Mouse (Mus musculus) intestine, embryonic 14.5 days (tissue): Measurements from ENCODE around the gene Casp7. TPM values are rescaled to one million over a fixed set of nuclear protein-coding genes. Genes with fewer than 3 reads are reported as not detected.

Source experiments
- ATAC-seq: fragments of 200-750 bp; cut with Nextera tagmentation; replicated peaks from 2 replicates; pipeline ENCODE4 v1.8.0; 2017; ENCODE audit warnings: low read depth, moderate number of reproducible peaks, moderate TSS enrichment, moderate library complexity; ENCODE audit not compliant: low FRiP score, low TSS enrichment
- DNase-seq: peaks from one replicate; pipeline ENCODE4 v3.0.0-alpha.2; 2018; ENCODE audit warnings: low spot score
- H3K27ac ChIP-seq: fragments of 300-500 bp; sonication (generic); 2 replicates; pipeline ENCODE4 v1.5.1; 2014; ENCODE audit warnings: low read depth, mild to moderate bottlenecking, control low read depth
- H3K27me3 ChIP-seq: fragments of 300-500 bp; sonication (generic); replicated peaks from 2 replicates; pipeline ENCODE4 v1.6.1; 2014; ENCODE audit warnings: low read length, control low read depth; ENCODE audit not compliant: control insufficient read depth, insufficient read depth
- H3K36me3 ChIP-seq: fragments of 300-500 bp; sonication (generic); 2 replicates; pipeline ENCODE4 v1.6.1; 2014; ENCODE audit warnings: low read length, control low read depth; ENCODE audit not compliant: control insufficient read depth, insufficient read depth
- H3K4me1 ChIP-seq: fragments of 300-500 bp; sonication (generic); replicated peaks from 2 replicates; pipeline ENCODE4 v1.6.1; 2014; ENCODE audit warnings: low read length, control low read depth, mixed read lengths; ENCODE audit not compliant: control insufficient read depth, insufficient read depth
- H3K4me2 ChIP-seq: fragments of 300-500 bp; sonication (generic); 2 replicates; pipeline ENCODE4 v1.6.1; 2014; ENCODE audit warnings: low read length
- H3K4me3 ChIP-seq: fragments of 300-500 bp; sonication (generic); 2 replicates; pipeline ENCODE4 v1.5.1; 2014; ENCODE audit warnings: low read depth, low read length, control low read depth, mixed read lengths
- H3K9ac ChIP-seq: fragments of 300-500 bp; sonication (generic); 2 replicates; pipeline ENCODE4 v1.6.1; 2014; ENCODE audit warnings: mild to moderate bottlenecking, low read length
- H3K9me3 ChIP-seq: fragments of 300-500 bp; sonication (generic); 2 replicates; pipeline ENCODE4 v1.6.1; 2016; ENCODE audit warnings: low read length, control low read depth; ENCODE audit not compliant: control insufficient read depth
- WGBS: fragments of 180-500 bp; shearing (Covaris S2); extraction: QIAGEN DNeasy Blood & Tissue Kit; methylation state at CpG from one replicate; pipeline ENCODE4 v1.1.7; 2014; 5-methylcytosine and 5-hydroxymethylcytosine counted together
- polyA plus RNA-seq: library from polyadenylated mRNA; unstranded; fragments of >200 nt; fragmentation: Nextera tagmentation; extraction: Ambion mirVana; gene quantifications from 2 replicates; pipeline ENCODE4 v1.2.1, GENCODE M21; 2014

Gene Casp7
- polyA plus RNA-seq, 1 experiment from 2014 or later, result 27.1 TPM

DNA sequence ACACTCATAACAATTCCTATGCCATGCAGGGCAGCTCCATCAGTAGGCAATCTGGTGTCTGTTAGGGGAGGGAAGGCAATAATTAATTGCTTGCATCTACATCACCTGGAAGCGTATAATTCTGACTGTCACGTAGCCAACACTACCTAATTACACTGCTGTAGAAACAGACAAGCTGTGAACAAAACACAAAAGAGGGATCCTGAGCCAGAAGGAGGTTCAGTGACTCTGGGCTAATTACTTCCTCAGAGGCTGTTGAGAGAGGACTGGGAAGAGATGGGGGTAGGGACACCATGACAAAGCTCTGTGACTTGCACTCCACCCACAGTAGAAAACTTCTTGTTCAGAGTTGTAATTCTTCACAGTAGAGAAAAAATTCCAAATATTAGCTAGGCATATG is 79.6 kb downstream of the Casp7 start:
- ATAC-seq, result no peak
- WGBS, result 64% methylated on average over 2 of the region's 2 CpGs
- H3K4me1 ChIP-seq, result no peaks in the 10 kb centered on the region

DNA sequence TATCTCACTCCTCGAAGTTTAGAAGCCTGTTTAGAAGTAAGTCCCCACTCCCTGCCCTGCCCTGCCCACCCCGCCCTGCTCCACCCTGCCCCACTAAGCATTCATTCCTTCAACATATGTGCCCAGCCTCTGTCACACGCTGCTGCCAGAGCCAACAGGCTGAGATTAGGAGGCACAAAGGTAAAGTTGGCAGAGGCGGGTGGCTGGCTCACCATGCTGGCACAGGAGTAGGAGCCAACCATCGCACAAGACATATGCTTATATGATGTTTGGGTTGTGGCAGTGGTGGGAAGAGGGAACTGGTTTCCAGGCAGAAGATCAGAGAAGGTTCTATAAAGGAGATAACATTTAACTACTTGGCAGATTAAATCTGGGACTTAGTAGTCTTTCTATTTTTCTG is 80.3 kb downstream of the Casp7 start:
- H3K9me3 ChIP-seq, result no peaks in the 10 kb centered on the region
- no peak overlapping the region for H3K4me2 ChIP-seq
- no peak overlapping the region for H3K27ac ChIP-seq
- no peak overlapping the region for H3K4me3 ChIP-seq
- H3K4me1 ChIP-seq, result no peaks in the 10 kb centered on the region
- DNase-seq (no peak), ATAC-seq (no peak)
- no peaks in the 10 kb centered on the region for H3K36me3 ChIP-seq
- WGBS, result 81% methylated on average over 5 of the region's 5 CpGs
- no peak overlapping the region for H3K9ac ChIP-seq
- no peaks in the 10 kb centered on the region for H3K27me3 ChIP-seq

More for the DNA sequence above, 79.6 kb downstream of the Casp7 start:
- no peaks in the 10 kb centered on the region for H3K27me3 ChIP-seq
- H3K36me3 ChIP-seq, result no peaks in the 10 kb centered on the region
- H3K9me3 ChIP-seq, result no peaks in the 10 kb centered on the region
- no peak for DNase-seq
- no peak overlapping the region for H3K4me2 ChIP-seq
- no peak overlapping the region for H3K9ac ChIP-seq
- H3K27ac ChIP-seq, result no peak overlapping the region
- no peak overlapping the region for H3K4me3 ChIP-seq

DNA sequence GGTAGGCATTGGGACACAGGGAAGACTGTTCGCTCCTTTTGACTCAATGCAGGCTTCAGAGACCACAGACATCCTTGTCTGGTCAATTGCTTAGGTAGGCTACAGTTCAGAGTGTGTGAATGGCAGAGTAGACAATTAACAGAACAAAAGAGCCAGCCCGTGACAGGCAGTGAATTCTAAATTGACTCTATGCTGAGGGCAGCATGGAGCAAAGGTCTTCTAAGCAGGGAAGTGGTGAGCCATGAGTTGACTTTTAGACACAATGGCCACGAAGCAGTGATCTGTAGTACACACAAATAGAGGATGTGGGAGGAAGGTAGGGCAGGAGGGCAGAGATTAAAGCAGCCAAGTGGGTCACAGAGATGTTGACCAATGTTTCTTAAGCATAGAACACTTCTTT is 80.9 kb downstream of the Casp7 start:
- ATAC-seq (no peak), DNase-seq (no peak)
- 72% methylated on average over 3 of the region's 3 CpGs for WGBS
- H3K4me2 ChIP-seq, result no peak overlapping the region
- H3K9ac ChIP-seq, result no peak overlapping the region
- H3K4me1 ChIP-seq, result no peaks in the 10 kb centered on the region
- no peaks in the 10 kb centered on the region for H3K36me3 ChIP-seq
- H3K27ac ChIP-seq, result no peak overlapping the region
- no peak overlapping the region for H3K4me3 ChIP-seq
- no peaks in the 10 kb centered on the region for H3K9me3 ChIP-seq
- H3K27me3 ChIP-seq, result no peaks in the 10 kb centered on the region

DNA sequence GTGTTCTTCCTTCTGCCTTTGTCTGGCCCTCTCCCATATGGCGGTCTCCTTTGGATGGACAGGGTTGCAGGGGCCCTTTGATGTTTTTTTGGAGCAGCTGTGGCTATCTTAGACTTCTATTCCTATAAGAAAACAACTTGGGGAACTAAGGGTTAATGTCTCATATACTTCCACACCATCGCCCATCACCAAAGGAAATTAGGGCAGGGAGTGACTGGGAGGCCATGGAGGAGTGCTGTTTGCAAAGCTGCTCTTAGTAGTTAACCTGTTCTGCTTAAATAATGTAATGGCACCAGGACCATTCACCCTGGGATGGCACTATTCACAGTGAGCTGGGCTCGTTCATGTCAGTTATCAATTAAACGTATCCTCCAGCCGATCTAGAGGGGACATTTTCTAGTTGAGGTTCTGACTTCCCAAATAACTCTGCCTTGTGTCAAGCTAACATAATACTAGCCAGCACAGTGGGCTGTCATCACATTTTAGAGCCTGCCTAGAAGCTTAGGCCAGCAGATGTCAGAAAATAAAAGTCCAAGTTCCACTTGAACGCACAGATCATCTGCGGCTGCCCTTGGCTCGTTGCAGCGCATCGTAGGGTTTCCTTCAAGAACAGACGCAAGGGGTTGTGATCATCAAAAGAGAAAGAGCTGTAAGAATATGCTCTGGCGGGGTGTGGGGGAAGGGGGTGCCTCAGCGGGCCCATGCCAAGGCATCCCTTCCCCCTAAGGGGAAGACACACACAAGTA is 87.9 kb downstream of the Casp7 start:
- Histone ChIP-seq H3K9me3 (no peaks in the 10 kb centered on the region), H3K27ac (no peak overlapping the region), H3K9ac (no peak overlapping the region), H3K4me1 (peaks cover 12% of the 10 kb centered on the region), H3K4me2 (no peak overlapping the region), H3K27me3 (no peaks in the 10 kb centered on the region), H3K36me3 (no peaks in the 10 kb centered on the region), H3K4me3 (no peak overlapping the region)
- DNase-seq (no peak), ATAC-seq (no peak)
- 83% methylated on average over 13 of the region's 13 CpGs for WGBS

DNA sequence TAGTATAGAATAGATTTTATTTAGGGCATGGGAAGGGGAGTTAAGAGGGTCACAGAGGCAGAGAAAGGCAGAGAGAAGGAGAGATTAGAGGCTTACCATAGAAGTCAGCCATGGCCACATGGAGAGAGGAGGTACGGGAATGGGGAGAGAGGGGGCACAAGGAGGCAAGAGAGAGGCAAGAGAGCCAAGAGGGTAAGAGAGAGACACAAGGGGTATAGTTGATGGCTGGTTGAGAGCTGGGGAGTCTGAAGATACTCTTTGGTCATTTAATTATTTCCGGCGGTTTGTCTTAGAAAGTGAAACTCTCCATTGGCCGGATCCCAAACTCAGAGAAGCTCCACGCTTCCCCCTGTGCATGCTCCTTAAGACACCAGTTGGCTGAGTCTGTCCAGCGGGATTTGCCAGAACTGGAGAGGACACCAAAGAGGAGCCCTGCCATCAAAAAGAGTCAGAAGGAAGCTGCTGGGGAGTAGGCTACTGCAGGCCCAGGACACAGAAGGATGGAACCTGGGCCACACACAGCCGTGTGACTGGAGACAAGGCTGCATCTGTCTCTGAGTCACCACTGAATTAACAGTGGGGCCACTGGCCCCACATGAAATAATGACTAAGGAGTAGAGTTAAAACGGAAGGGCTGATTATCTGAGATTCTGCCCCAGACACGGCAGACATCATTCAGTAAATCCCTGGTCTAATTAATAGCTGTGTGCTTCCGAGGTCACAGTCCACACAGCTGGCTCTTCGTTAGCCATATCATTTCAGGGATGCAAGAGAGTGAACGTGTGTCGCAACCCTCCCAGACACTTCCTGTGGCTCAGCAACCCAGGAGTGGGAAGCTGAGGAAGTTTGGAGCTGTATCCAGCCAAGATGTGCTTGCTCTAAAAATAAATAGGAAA is 88.7 kb downstream of the Casp7 start:
- Histone ChIP-seq H3K4me3 (no peak overlapping the region), H3K9me3 (no peaks in the 10 kb centered on the region), H3K4me2 (no peak overlapping the region), H3K27ac (peak overlapping the region; percentile 33; the same call in 1 of the 2 replicates), H3K9ac (no peak overlapping the region), H3K36me3 (no peaks in the 10 kb centered on the region), H3K27me3 (no peaks in the 10 kb centered on the region), H3K4me1 (peaks cover 12% of the 10 kb centered on the region)
- ATAC-seq (no peak), DNase-seq (no peak)
- WGBS, result 56% methylated on average over 13 of the region's 13 CpGs

DNA sequence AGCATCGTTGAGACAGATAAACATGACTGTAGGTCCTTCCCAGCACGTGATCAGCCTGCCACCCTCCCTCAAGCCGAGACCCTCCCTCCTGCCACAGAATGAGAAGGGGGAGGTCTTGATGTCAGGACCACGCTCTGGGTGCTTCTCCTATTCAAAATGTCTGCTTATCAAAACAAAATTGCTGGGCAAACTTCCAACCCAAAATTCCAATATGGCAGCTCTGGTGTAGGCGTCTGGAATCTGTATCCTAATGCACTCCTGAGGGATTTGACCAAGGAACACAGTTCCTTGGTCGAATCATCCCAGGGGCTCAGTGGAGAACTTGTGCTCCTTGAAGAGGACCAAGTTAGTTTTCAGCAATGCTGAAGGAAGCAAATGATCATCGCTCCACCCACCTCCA is 90.0 kb downstream of the Casp7 start:
- peaks cover 12% of the 10 kb centered on the region for H3K4me1 ChIP-seq
- WGBS, result 71% methylated on average over 7 of the region's 7 CpGs
- H3K9me3 ChIP-seq, result no peaks in the 10 kb centered on the region
- no peak overlapping the region for H3K4me3 ChIP-seq
- no peaks in the 10 kb centered on the region for H3K36me3 ChIP-seq
- H3K27me3 ChIP-seq, result 0 out of 2 replicates have a peak, but pooled peaks cover 2% of the 10 kb centered on the region
- no peak for ATAC-seq
- H3K9ac ChIP-seq, result no peak overlapping the region
- no peak for DNase-seq
- no peak overlapping the region for H3K4me2 ChIP-seq
- no peak overlapping the region for H3K27ac ChIP-seq

DNA sequence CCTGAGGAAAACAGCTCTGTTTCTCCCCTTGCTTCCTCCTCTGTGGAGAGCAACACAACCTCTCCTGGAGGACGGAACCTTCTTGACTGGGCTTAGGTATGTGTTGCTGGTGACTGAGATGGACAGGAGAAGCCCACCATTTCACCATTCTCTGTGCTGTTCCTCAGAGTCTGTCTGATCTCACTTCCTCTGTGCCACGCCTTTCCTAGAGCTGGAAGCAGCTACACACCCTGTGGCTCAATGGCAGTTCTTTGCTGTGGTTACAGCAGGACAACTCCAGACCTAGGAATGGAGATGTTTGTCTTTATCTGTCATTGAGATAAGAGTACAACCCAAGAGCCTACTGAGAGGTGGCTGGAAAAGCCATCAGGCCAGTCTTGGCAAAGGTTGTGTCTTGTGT is 90.4 kb downstream of the Casp7 start:
- 97% methylated on average over 2 of the region's 2 CpGs for WGBS

DNA sequence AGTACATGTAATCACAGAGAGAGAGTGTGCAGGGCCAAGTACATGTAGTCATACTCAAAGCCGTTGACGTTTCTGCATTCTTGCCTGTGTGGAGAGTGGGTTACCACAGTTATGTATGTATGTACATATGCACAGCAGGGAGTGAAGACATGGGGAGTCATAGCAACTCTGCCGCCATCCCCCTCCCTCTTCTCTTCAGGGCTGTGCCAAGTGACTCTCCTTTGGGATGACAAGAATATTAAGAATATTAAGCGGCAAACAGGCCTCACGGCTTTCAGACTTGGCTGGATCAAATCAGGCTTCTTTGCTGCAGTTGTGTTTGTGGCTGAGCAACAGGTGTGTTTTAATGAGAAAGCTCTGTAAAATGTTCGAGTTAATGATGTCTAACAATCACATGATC is 92.7 kb downstream of the Casp7 start:
- Histone ChIP-seq H3K27me3 (0 out of 2 replicates have a peak, but pooled peaks cover 2% of the 10 kb centered on the region), H3K4me1 (peaks cover 12% of the 10 kb centered on the region), H3K36me3 (no peaks in the 10 kb centered on the region), H3K4me2 (no peak overlapping the region), H3K27ac (no peak overlapping the region), H3K9ac (no peak overlapping the region), H3K4me3 (no peak overlapping the region), H3K9me3 (no peaks in the 10 kb centered on the region)
- ATAC-seq (no peak), DNase-seq (no peak)
- WGBS, result 84% methylated on average over 6 of the region's 6 CpGs

More for the DNA sequence above, 90.4 kb downstream of the Casp7 start:
- peaks cover 12% of the 10 kb centered on the region for H3K4me1 ChIP-seq
- 0 out of 2 replicates have a peak, but pooled peaks cover 2% of the 10 kb centered on the region for H3K27me3 ChIP-seq
- no peak overlapping the region for H3K4me2 ChIP-seq
- H3K27ac ChIP-seq, result no peak overlapping the region
- ATAC-seq (no peak), DNase-seq (no peak)
- no peak overlapping the region for H3K9ac ChIP-seq
- no peak overlapping the region for H3K4me3 ChIP-seq
- H3K36me3 ChIP-seq, result no peaks in the 10 kb centered on the region
- H3K9me3 ChIP-seq, result no peaks in the 10 kb centered on the region
